Mouse (Mus musculus): ENCODE measurements around the gene Vmn2r-ps130.
"Not testable (repeated sequence)": the region's sequence is repeated elsewhere in the genome, so short reads cannot be mapped to it uniquely, and the experiment has no call there.

Vmn2r-ps130 gene

DNA sequence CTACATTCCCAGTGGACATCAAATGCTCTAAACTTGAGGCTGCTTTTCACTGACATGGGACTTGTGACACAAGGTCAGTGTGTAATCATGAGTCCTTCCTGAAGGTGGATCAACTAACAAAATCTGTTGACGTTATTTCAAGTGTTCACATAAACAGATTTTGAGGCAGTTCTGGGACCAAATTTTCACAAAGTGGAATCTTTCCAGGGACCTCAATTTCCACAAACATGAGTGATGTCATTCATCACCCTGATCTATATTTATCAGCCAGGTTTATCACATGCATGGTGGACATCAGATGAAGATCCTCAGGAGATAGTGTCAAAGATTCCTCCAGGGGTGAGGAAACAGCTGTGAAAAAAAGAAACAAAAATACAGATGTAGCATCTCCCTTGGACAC lies at the start of gene Vmn2r-ps130:
TSS of gene Vmn2r-ps130 (plus strand) at position 301 of the 400 bp plus-strand sequence.
- not testable (repeated sequence) for DNase-seq
